Mouse (Mus musculus): Measurements from ENCODE around the gene Slc32a1.

Gene Slc32a1

GRCm38 (mm10) chr2:158612671-158613250 is 2.2 kb downstream of the Slc32a1 start:
- no peak for DNase-seq

- DNase-seq: peak; percentile 39
These were observed 3.2 kb downstream of the Slc32a1 start for GRCm38 (mm10) chr2:158613541-158614417.

GRCm38 (mm10) chr2:158614418-158614955 is 3.9 kb downstream of the Slc32a1 start:
- no peak for DNase-seq

- no peak for DNase-seq
These were observed 4.7 kb downstream of the Slc32a1 start for GRCm38 (mm10) chr2:158615161-158615680.

- DNase-seq: no peak
These were observed 5.1 kb downstream of the Slc32a1 start for GRCm38 (mm10) chr2:158615702-158616101.

GRCm38 (mm10) chr2:158616296-158616695 is 5.7 kb downstream of the Slc32a1 start:
- DNase-seq: no peak

- DNase-seq: no peak
These were observed 6.2 kb downstream of the Slc32a1 start for GRCm38 (mm10) chr2:158616790-158617189.

- peak; percentile 92 for DNase-seq
These were observed 14.2 kb downstream of the Slc32a1 start, which contains the start of gene Actr5 for GRCm38 (mm10) chr2:158624718-158625222. Actr5 (plus strand) TSS chr2:158624888.

GRCm38 (mm10) chr2:158625231-158625630 is 14.7 kb downstream of the Slc32a1 start:
- DNase-seq: no peak

GRCm38 (mm10) chr2:158625697-158626096 is 15.1 kb downstream of the Slc32a1 start:
- DNase-seq: no peak

- DNase-seq: no peak
These were observed 18.3 kb downstream of the Slc32a1 start for GRCm38 (mm10) chr2:158628858-158629257.

- DNase-seq: no peak
These were observed 18.8 kb downstream of the Slc32a1 start for GRCm38 (mm10) chr2:158629414-158629813.

GRCm38 (mm10) chr2:158631873-158632272 is 21.3 kb downstream of the Slc32a1 start:
- no peak for DNase-seq

GRCm38 (mm10) chr2:158641869-158642268 is 31.3 kb downstream of the Slc32a1 start:
- no peak for DNase-seq

- no peak for DNase-seq
These were observed 32.0 kb downstream of the Slc32a1 start for GRCm38 (mm10) chr2:158642587-158642986.

- no peak for DNase-seq
These were observed 33.2 kb downstream of the Slc32a1 start for GRCm38 (mm10) chr2:158643791-158644190.

GRCm38 (mm10) chr2:158651159-158651908 is 40.8 kb downstream of the Slc32a1 start:
- DNase-seq: no peak

GRCm38 (mm10) chr2:158652985-158653384 is 42.4 kb downstream of the Slc32a1 start:
- peak; percentile 40 for DNase-seq

- no peak for DNase-seq
These were observed 44.1 kb downstream of the Slc32a1 start for GRCm38 (mm10) chr2:158654717-158655116.

- no peak for DNase-seq
These were observed 45.2 kb downstream of the Slc32a1 start for GRCm38 (mm10) chr2:158655806-158656205.

- DNase-seq: no peak
These were observed 48.3 kb downstream of the Slc32a1 start for GRCm38 (mm10) chr2:158658822-158659221.

- no peak for DNase-seq
These were observed 48.8 kb downstream of the Slc32a1 start for GRCm38 (mm10) chr2:158659346-158659745.

- no peak for DNase-seq
These were observed 54.5 kb downstream of the Slc32a1 start, which contains the start of gene Ppp1r16b for GRCm38 (mm10) chr2:158665098-158665497. Ppp1r16b (plus strand) TSS chr2:158665398.

Measured in cerebellum, adult 11-12 months (tissue).